Mouse (Mus musculus): ENCODE measurements around the gene Sema4f. TPM values are rescaled to one million over a fixed set of nuclear protein-coding genes. Genes with fewer than 3 reads are reported as not detected.

Gene Sema4f
- polyA plus RNA-seq, 1 experiment from 2014 or later = 2.2 TPM

- no peak overlapping the region for H3K4me3 ChIP-seq (ENCODE audit: low read depth, low read length)
- no peak overlapping the region for H3K9ac ChIP-seq (ENCODE audit: low read length)
- ATAC-seq (replicated peaks; ENCODE audit: low FRiP score) (no peak), DNase-seq (ENCODE audit: low spot score) (no peak)
- no peak overlapping the region for H3K4me2 ChIP-seq (ENCODE audit: low read depth, low read length, severe bottlenecking)
- H3K27ac ChIP-seq (ENCODE audit: low read depth, low read length) = no peak overlapping the region
- no peaks in the 10 kb centered on the region for H3K4me1 ChIP-seq (replicated peaks; ENCODE audit: control insufficient read depth, insufficient read depth, low read length)
- WGBS = 84% methylated on average over 4 of the region's 4 CpGs
- H3K36me3 ChIP-seq (ENCODE audit: control insufficient read depth, insufficient read depth, low read length) = no peaks in the 10 kb centered on the region
- H3K27me3 ChIP-seq (ENCODE audit: control insufficient read depth, insufficient read depth, low read length) = no peaks in the 10 kb centered on the region
- H3K9me3 ChIP-seq (ENCODE audit: control insufficient read depth, low read length) = no peaks in the 10 kb centered on the region
These were observed 53.7 kb downstream of the Sema4f start for GRCm38 (mm10) chr6:82885909-82886308.

GRCm38 (mm10) chr6:82885441-82885840 is 54.1 kb downstream of the Sema4f start:
- no peaks in the 10 kb centered on the region for H3K36me3 ChIP-seq (ENCODE audit: control insufficient read depth, insufficient read depth, low read length)
- DNase-seq (ENCODE audit: low spot score) (no peak), ATAC-seq (replicated peaks; ENCODE audit: low FRiP score) (no peak)
- H3K4me1 ChIP-seq (replicated peaks; ENCODE audit: control insufficient read depth, insufficient read depth, low read length) = no peaks in the 10 kb centered on the region
- H3K4me2 ChIP-seq (ENCODE audit: low read depth, low read length, severe bottlenecking) = no peak overlapping the region
- H3K27ac ChIP-seq (ENCODE audit: low read depth, low read length) = no peak overlapping the region
- H3K9ac ChIP-seq (ENCODE audit: low read length) = no peak overlapping the region
- H3K9me3 ChIP-seq (ENCODE audit: control insufficient read depth, low read length) = no peaks in the 10 kb centered on the region
- 80% methylated on average over 2 of the region's 2 CpGs for WGBS
- H3K27me3 ChIP-seq (ENCODE audit: control insufficient read depth, insufficient read depth, low read length) = no peaks in the 10 kb centered on the region
- H3K4me3 ChIP-seq (ENCODE audit: low read depth, low read length) = no peak overlapping the region

- H3K27ac ChIP-seq (ENCODE audit: low read depth, low read length) = no peak overlapping the region
- H3K4me3 ChIP-seq (ENCODE audit: low read depth, low read length) = no peak overlapping the region
- H3K27me3 ChIP-seq (ENCODE audit: control insufficient read depth, insufficient read depth, low read length) = no peaks in the 10 kb centered on the region
- WGBS = 62% methylated on average over 3 of the region's 3 CpGs
- no peaks in the 10 kb centered on the region for H3K36me3 ChIP-seq (ENCODE audit: control insufficient read depth, insufficient read depth, low read length)
- H3K9ac ChIP-seq (ENCODE audit: low read length) = no peak overlapping the region
- ATAC-seq (replicated peaks; ENCODE audit: low FRiP score) = no peak
- H3K4me2 ChIP-seq (ENCODE audit: low read depth, low read length, severe bottlenecking) = no peak overlapping the region
- DNase-seq (ENCODE audit: low spot score) = no peak
- H3K4me1 ChIP-seq (replicated peaks; ENCODE audit: control insufficient read depth, insufficient read depth, low read length) = no peaks in the 10 kb centered on the region
- no peaks in the 10 kb centered on the region for H3K9me3 ChIP-seq (ENCODE audit: control insufficient read depth, low read length)
These were observed 55.0 kb downstream of the Sema4f start for GRCm38 (mm10) chr6:82884570-82884969.

DNA sequence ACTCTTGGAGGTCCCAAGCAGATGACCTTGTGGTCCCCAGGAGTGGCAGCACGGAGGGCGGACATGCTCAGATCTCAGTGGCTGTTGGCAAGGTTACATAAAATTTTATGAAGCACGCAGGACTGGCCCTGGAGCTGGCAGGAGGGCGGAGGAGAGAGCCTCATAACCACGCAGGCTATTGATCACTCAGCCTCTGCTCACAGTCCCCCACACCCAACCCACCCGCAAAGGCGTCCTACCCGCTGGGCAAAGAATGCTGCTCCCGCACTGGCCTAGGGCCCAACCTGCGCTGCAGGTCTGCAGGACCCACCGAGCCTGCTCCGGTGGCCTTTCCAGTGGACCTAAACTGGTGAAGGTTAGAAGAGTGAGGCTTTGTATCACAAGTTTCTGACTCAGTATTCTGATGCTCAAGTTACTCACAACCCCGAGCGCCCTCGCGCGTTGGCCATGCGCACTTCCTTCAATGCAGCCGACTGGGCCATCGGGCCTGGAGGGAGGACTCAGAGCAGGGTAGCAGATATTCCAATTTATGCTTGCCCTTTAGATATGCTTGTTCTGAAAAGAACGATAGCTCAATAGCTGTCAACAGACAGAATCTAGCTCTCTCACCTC is 58.0 kb downstream of the Sema4f start:
- no peaks in the 10 kb centered on the region for H3K9me3 ChIP-seq (ENCODE audit: control insufficient read depth, low read length)
- no peaks in the 10 kb centered on the region for H3K27me3 ChIP-seq (ENCODE audit: control insufficient read depth, insufficient read depth, low read length)
- peak; percentile 74 for DNase-seq (ENCODE audit: low spot score)
- H3K27ac ChIP-seq (ENCODE audit: low read depth, low read length) = no peak overlapping the region
- H3K4me1 ChIP-seq (replicated peaks; ENCODE audit: control insufficient read depth, insufficient read depth, low read length) = no peaks in the 10 kb centered on the region
- WGBS = 51% methylated on average over 21 of the region's 21 CpGs
- no peaks in the 10 kb centered on the region for H3K36me3 ChIP-seq (ENCODE audit: control insufficient read depth, insufficient read depth, low read length)
- ATAC-seq (replicated peaks; ENCODE audit: low FRiP score) = no peak
- H3K9ac ChIP-seq (ENCODE audit: low read length) = no peak overlapping the region
- no peak overlapping the region for H3K4me2 ChIP-seq (ENCODE audit: low read depth, low read length, severe bottlenecking)
- no peak overlapping the region for H3K4me3 ChIP-seq (ENCODE audit: low read depth, low read length)

DNA sequence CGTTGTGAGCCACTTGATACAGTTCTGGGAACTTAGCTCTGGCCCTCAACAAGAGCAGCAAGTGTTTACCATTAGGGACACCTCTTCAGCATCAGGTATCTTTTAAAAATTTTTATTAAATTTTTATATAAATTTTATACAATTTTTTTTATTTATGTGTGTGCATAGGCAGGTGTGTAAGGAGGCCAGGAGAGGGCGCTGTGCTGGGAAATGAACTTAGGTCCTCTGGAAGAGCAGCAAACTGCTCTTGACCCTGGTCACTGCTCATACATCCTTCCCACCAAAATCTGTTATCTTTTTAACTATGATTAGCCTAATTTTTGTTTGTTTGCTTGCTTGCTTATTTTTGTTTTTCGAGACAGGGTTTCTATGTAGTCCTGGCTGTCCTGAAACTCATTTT is 58.8 kb downstream of the Sema4f start:
- H3K27ac ChIP-seq (ENCODE audit: low read depth, low read length) = no peak overlapping the region
- H3K36me3 ChIP-seq (ENCODE audit: control insufficient read depth, insufficient read depth, low read length) = no peaks in the 10 kb centered on the region
- DNase-seq (ENCODE audit: low spot score) = no peak
- no peak overlapping the region for H3K4me3 ChIP-seq (ENCODE audit: low read depth, low read length)
- ATAC-seq (replicated peaks; ENCODE audit: low FRiP score) = no peak
- no peaks in the 10 kb centered on the region for H3K9me3 ChIP-seq (ENCODE audit: control insufficient read depth, low read length)
- 80% methylated on average over 3 of the region's 3 CpGs for WGBS
- no peaks in the 10 kb centered on the region for H3K4me1 ChIP-seq (replicated peaks; ENCODE audit: control insufficient read depth, insufficient read depth, low read length)
- H3K9ac ChIP-seq (ENCODE audit: low read length) = no peak overlapping the region
- no peak overlapping the region for H3K4me2 ChIP-seq (ENCODE audit: low read depth, low read length, severe bottlenecking)
- no peaks in the 10 kb centered on the region for H3K27me3 ChIP-seq (ENCODE audit: control insufficient read depth, insufficient read depth, low read length)

GRCm38 (mm10) chr6:82879463-82880089 is 60.0 kb downstream of the Sema4f start:
- ATAC-seq (replicated peaks; ENCODE audit: low FRiP score) = no peak
- Histone ChIP-seq H3K27me3 (ENCODE audit: control insufficient read depth, insufficient read depth, low read length) (no peaks in the 10 kb centered on the region), H3K9ac (ENCODE audit: low read length) (no peak overlapping the region)

GRCm38 (mm10) chr6:82875509-82875935 is 64.0 kb downstream of the Sema4f start:
- Histone ChIP-seq H3K9ac (ENCODE audit: low read length) (no peak overlapping the region), H3K27me3 (ENCODE audit: control insufficient read depth, insufficient read depth, low read length) (no peaks in the 10 kb centered on the region), H3K27ac (ENCODE audit: low read depth, low read length) (no peak overlapping the region), H3K4me2 (ENCODE audit: low read depth, low read length, severe bottlenecking) (no peak overlapping the region), H3K4me1 (replicated peaks; ENCODE audit: control insufficient read depth, insufficient read depth, low read length) (no peaks in the 10 kb centered on the region), H3K4me3 (ENCODE audit: low read depth, low read length) (no peak overlapping the region), H3K9me3 (ENCODE audit: control insufficient read depth, low read length) (no peaks in the 10 kb centered on the region), H3K36me3 (ENCODE audit: control insufficient read depth, insufficient read depth, low read length) (no peaks in the 10 kb centered on the region)
- ATAC-seq (replicated peaks; ENCODE audit: low FRiP score) = no peak
- WGBS = 64% methylated on average over 6 of the region's 6 CpGs
- DNase-seq (ENCODE audit: low spot score) = no peak

More at GRCm38 (mm10) chr6:82879463-82880089, 60.0 kb downstream of the Sema4f start:
- no peak overlapping the region for H3K4me2 ChIP-seq (ENCODE audit: low read depth, low read length, severe bottlenecking)
- no peaks in the 10 kb centered on the region for H3K9me3 ChIP-seq (ENCODE audit: control insufficient read depth, low read length)
- no peak overlapping the region for H3K27ac ChIP-seq (ENCODE audit: low read depth, low read length)
- no peak for DNase-seq (ENCODE audit: low spot score)
- 74% methylated on average over 11 of the region's 11 CpGs for WGBS
- no peaks in the 10 kb centered on the region for H3K4me1 ChIP-seq (replicated peaks; ENCODE audit: control insufficient read depth, insufficient read depth, low read length)
- no peaks in the 10 kb centered on the region for H3K36me3 ChIP-seq (ENCODE audit: control insufficient read depth, insufficient read depth, low read length)
- H3K4me3 ChIP-seq (ENCODE audit: low read depth, low read length) = no peak overlapping the region

GRCm38 (mm10) chr6:82872332-82872707 is 67.2 kb downstream of the Sema4f start:
- DNase-seq (ENCODE audit: low spot score) (no peak), ATAC-seq (replicated peaks; ENCODE audit: low FRiP score) (no peak)
- Histone ChIP-seq H3K4me2 (ENCODE audit: low read depth, low read length, severe bottlenecking) (no peak overlapping the region), H3K4me3 (ENCODE audit: low read depth, low read length) (no peak overlapping the region), H3K4me1 (replicated peaks; ENCODE audit: control insufficient read depth, insufficient read depth, low read length) (no peaks in the 10 kb centered on the region), H3K9me3 (ENCODE audit: control insufficient read depth, low read length) (no peaks in the 10 kb centered on the region), H3K27me3 (ENCODE audit: control insufficient read depth, insufficient read depth, low read length) (no peaks in the 10 kb centered on the region), H3K9ac (ENCODE audit: low read length) (no peak overlapping the region), H3K36me3 (ENCODE audit: control insufficient read depth, insufficient read depth, low read length) (no peaks in the 10 kb centered on the region), H3K27ac (ENCODE audit: low read depth, low read length) (no peak overlapping the region)
- 88% methylated on average over 6 of the region's 6 CpGs for WGBS
